Mouse (Mus musculus) embryonic fibroblast, embryonic 13.5 days (primary cell): Measurements from ENCODE around the gene Cep63. TPM values are rescaled to one million over a fixed set of nuclear protein-coding genes. Genes with fewer than 3 reads are reported as not detected.

Source experiments
- H3K27ac ChIP-seq: 2 replicates; pipeline ENCODE4 v1.5.1; 2012; ENCODE audit warnings: low read length, control low read depth, inconsistent platforms; ENCODE audit not compliant: insufficient read depth
- H3K4me1 ChIP-seq: 2 replicates; pipeline ENCODE4 v1.6.1; 2011; ENCODE audit warnings: low read length; ENCODE audit not compliant: control insufficient read depth, insufficient read depth
- H3K4me3 ChIP-seq: 2 replicates; pipeline ENCODE4 v1.5.1; 2011; ENCODE audit warnings: mild to moderate bottlenecking, control low read depth, low read length; ENCODE audit not compliant: insufficient read depth
- CTCF ChIP-seq: IDR thresholded peaks from 2 replicates; pipeline ENCODE4 v1.5.1; 2011; ENCODE audit warnings: mild to moderate bottlenecking, control low read depth, low read length, moderate library complexity, borderline replicate concordance; ENCODE audit not compliant: insufficient read depth
- POLR2A ChIP-seq: IDR thresholded peaks from 2 replicates; pipeline ENCODE4 v1.6.1; 2011; ENCODE audit warnings: low read depth, mild to moderate bottlenecking, control low read depth, low read length, moderate library complexity
- polyA plus RNA-seq: library from polyadenylated mRNA; stranded (reverse); fragments of >200 nt; gene quantifications from 2 replicates; pipeline ENCODE4 v1.2.4, GENCODE M21; 2011; ENCODE audit warnings: low read depth; ENCODE audit not compliant: missing spikeins, insufficient read length

The Cep63 gene
- polyA plus RNA-seq, 1 experiment = 22.8 TPM

- no peak overlapping the region for H3K4me3 ChIP-seq
- no peaks in the 10 kb centered on the region for H3K4me1 ChIP-seq
- no peak for TF ChIP-seq POLR2A
- TF ChIP-seq CTCF = no peak
- H3K27ac ChIP-seq = no peak overlapping the region
Measured at GRCm38 (mm10) chr9:102581921-102582469, 44.3 kb downstream of the Cep63 start.

- H3K4me3 ChIP-seq = no peak overlapping the region
- no peaks in the 10 kb centered on the region for H3K4me1 ChIP-seq
- H3K27ac ChIP-seq = no peak overlapping the region
- TF ChIP-seq CTCF = no peak
- TF ChIP-seq POLR2A = no peak
Measured at GRCm38 (mm10) chr9:102577480-102577879, 48.9 kb downstream of the Cep63 start.

- H3K4me1 ChIP-seq = no peaks in the 10 kb centered on the region
- no peak overlapping the region for H3K27ac ChIP-seq
- no peak overlapping the region for H3K4me3 ChIP-seq
- no peak for TF ChIP-seq CTCF
- no peak for TF ChIP-seq POLR2A
Measured at GRCm38 (mm10) chr9:102572888-102573287, 53.4 kb downstream of the Cep63 start.

- Histone ChIP-seq H3K27ac (no peak overlapping the region), H3K4me3 (no peak overlapping the region), H3K4me1 (no peaks in the 10 kb centered on the region)
- no peak for TF ChIP-seq POLR2A
- TF ChIP-seq CTCF = no peak
Measured at GRCm38 (mm10) chr9:102558463-102558862, 67.9 kb downstream of the Cep63 start.

GRCm38 (mm10) chr9:102553781-102554180, 72.6 kb downstream of the Cep63 start:
- TF ChIP-seq CTCF = no peak
- H3K27ac ChIP-seq = no peak overlapping the region

GRCm38 (mm10) chr9:102551771-102552170, 74.6 kb downstream of the Cep63 start:
- no peak overlapping the region for H3K4me3 ChIP-seq

More at GRCm38 (mm10) chr9:102553781-102554180, 72.6 kb downstream of the Cep63 start:
- Histone ChIP-seq H3K4me3 (no peak overlapping the region), H3K4me1 (no peaks in the 10 kb centered on the region)

GRCm38 (mm10) chr9:102549211-102549610, 77.1 kb downstream of the Cep63 start:
- Histone ChIP-seq H3K27ac (no peak overlapping the region), H3K4me1 (no peaks in the 10 kb centered on the region), H3K4me3 (no peak overlapping the region)
- TF ChIP-seq CTCF (no peak), POLR2A (no peak)

More at GRCm38 (mm10) chr9:102551771-102552170, 74.6 kb downstream of the Cep63 start:
- H3K4me1 ChIP-seq = no peaks in the 10 kb centered on the region
- H3K27ac ChIP-seq = no peak overlapping the region
- TF ChIP-seq CTCF = no peak
- TF ChIP-seq POLR2A = no peak

GRCm38 (mm10) chr9:102547028-102547354, 79.3 kb downstream of the Cep63 start:
- no peak overlapping the region for H3K4me3 ChIP-seq
- no peak for TF ChIP-seq POLR2A
- TF ChIP-seq CTCF = no peak
- H3K27ac ChIP-seq = no peak overlapping the region
- no peaks in the 10 kb centered on the region for H3K4me1 ChIP-seq

GRCm38 (mm10) chr9:102546256-102547027, 79.9 kb downstream of the Cep63 start:
- H3K4me1 ChIP-seq = no peaks in the 10 kb centered on the region
- TF ChIP-seq CTCF = no peak
- TF ChIP-seq POLR2A = no peak

GRCm38 (mm10) chr9:102545406-102546255, 80.7 kb downstream of the Cep63 start:
- TF ChIP-seq CTCF = no peak
- no peak for TF ChIP-seq POLR2A
- Histone ChIP-seq H3K4me1 (no peaks in the 10 kb centered on the region), H3K4me3 (no peak overlapping the region), H3K27ac (no peak overlapping the region)

More at GRCm38 (mm10) chr9:102546256-102547027, 79.9 kb downstream of the Cep63 start:
- H3K4me3 ChIP-seq = no peak overlapping the region
- H3K27ac ChIP-seq = no peak overlapping the region
